Mouse (Mus musculus): ENCODE data around the gene Alms1. TPM values are rescaled to one million over a fixed set of nuclear protein-coding genes. Genes with fewer than 3 reads are reported as not detected.
"Not testable (repeated sequence)": the region's sequence is repeated elsewhere in the genome, so short reads cannot be mapped to it uniquely, and the experiment has no call there.

Gene Alms1
- polyA plus RNA-seq, 1 experiment from 2014 or later = 9.6 TPM

GRCm38 (mm10) chr6:85599310-85599709 is 12.0 kb downstream of the Alms1 start:
- H3K9me3 ChIP-seq (replicated peaks) = no peaks in the 10 kb centered on the region
- H3K27me3 ChIP-seq (ENCODE audit: low read depth, poor library complexity, severe bottlenecking) = no peaks in the 10 kb centered on the region
- no peak overlapping the region for H3K27ac ChIP-seq (replicated peaks)
- no peak for DNase-seq (ENCODE audit: low spot score)
- H3K4me1 ChIP-seq = no peaks in the 10 kb centered on the region
- no peak overlapping the region for H3K4me3 ChIP-seq
- H3K36me3 ChIP-seq = peaks cover 27% of the 10 kb centered on the region
- 72% methylated on average over 1 of the region's 1 CpGs for WGBS

GRCm38 (mm10) chr6:85610511-85610910 is 23.2 kb downstream of the Alms1 start:
- Histone ChIP-seq H3K9me3 (replicated peaks) (no peaks in the 10 kb centered on the region), H3K4me1 (no peaks in the 10 kb centered on the region), H3K4me3 (no peak overlapping the region), H3K36me3 (peaks cover 77% of the 10 kb centered on the region), H3K27ac (replicated peaks) (no peak overlapping the region), H3K27me3 (ENCODE audit: low read depth, poor library complexity, severe bottlenecking) (no peaks in the 10 kb centered on the region)
- WGBS = 97% methylated on average over 1 of the region's 1 CpGs
- no peak for DNase-seq (ENCODE audit: low spot score)

- 91% methylated on average over 4 of the region's 4 CpGs for WGBS
- DNase-seq (ENCODE audit: low spot score) = no peak
- no peak overlapping the region for H3K4me3 ChIP-seq
- no peaks in the 10 kb centered on the region for H3K4me1 ChIP-seq
- H3K27ac ChIP-seq (replicated peaks) = no peak overlapping the region
- H3K27me3 ChIP-seq (ENCODE audit: low read depth, poor library complexity, severe bottlenecking) = no peaks in the 10 kb centered on the region
- no peaks in the 10 kb centered on the region for H3K9me3 ChIP-seq (replicated peaks)
- H3K36me3 ChIP-seq = peaks cover 100% of the 10 kb centered on the region
Observed at GRCm38 (mm10) chr6:85620826-85621225, 33.5 kb downstream of the Alms1 start.

DNA sequence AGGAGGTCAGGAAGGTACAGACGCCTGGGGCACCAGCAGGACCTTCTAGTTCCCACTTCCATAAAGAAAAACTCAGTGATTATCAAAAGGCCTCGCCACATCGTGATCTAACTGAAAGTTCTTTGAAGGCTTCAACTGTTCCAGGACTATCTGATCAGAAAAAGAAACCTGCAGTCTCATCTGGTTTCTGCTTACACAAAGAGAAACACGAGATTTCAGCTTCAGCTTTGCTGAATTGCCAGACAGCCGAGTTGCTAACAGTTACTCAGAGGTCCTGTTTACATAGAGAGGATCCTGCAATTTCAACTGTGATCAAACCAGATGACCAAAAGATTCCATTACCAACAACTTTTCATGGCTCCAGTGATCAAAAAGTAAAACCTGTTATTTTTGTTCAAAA is 34.3 kb downstream of the Alms1 start:
- WGBS = 95% methylated on average over 5 of the region's 5 CpGs
- H3K36me3 ChIP-seq = peaks cover 98% of the 10 kb centered on the region
- no peak for DNase-seq (ENCODE audit: low spot score)

GRCm38 (mm10) chr6:85624511-85624910 is 37.2 kb downstream of the Alms1 start:
- peaks cover 98% of the 10 kb centered on the region for H3K36me3 ChIP-seq
- no peaks in the 10 kb centered on the region for H3K9me3 ChIP-seq (replicated peaks)
- H3K4me1 ChIP-seq = no peaks in the 10 kb centered on the region
- H3K4me3 ChIP-seq = no peak overlapping the region
- H3K27me3 ChIP-seq (ENCODE audit: low read depth, poor library complexity, severe bottlenecking) = no peaks in the 10 kb centered on the region
- no peak for DNase-seq (ENCODE audit: low spot score)
- no peak overlapping the region for H3K27ac ChIP-seq (replicated peaks)
- WGBS = 95% methylated on average over 4 of the region's 4 CpGs

More for the DNA sequence above, 34.3 kb downstream of the Alms1 start:
- no peak overlapping the region for H3K27ac ChIP-seq (replicated peaks)
- no peaks in the 10 kb centered on the region for H3K27me3 ChIP-seq (ENCODE audit: low read depth, poor library complexity, severe bottlenecking)
- H3K9me3 ChIP-seq (replicated peaks) = no peaks in the 10 kb centered on the region
- H3K4me1 ChIP-seq = no peaks in the 10 kb centered on the region
- H3K4me3 ChIP-seq = no peak overlapping the region

- no peak for DNase-seq (ENCODE audit: low spot score)
- Histone ChIP-seq H3K27ac (replicated peaks) (no peak overlapping the region), H3K27me3 (ENCODE audit: low read depth, poor library complexity, severe bottlenecking) (no peaks in the 10 kb centered on the region), H3K4me1 (0 out of 2 replicates have a peak, but pooled peaks cover 2% of the 10 kb centered on the region), H3K9me3 (replicated peaks) (no peaks in the 10 kb centered on the region), H3K36me3 (peaks cover 50% of the 10 kb centered on the region), H3K4me3 (no peak overlapping the region)
- 34% methylated on average over 8 of the region's 8 CpGs for WGBS
Observed at GRCm38 (mm10) chr6:85633165-85633564, 45.8 kb downstream of the Alms1 start.

DNA sequence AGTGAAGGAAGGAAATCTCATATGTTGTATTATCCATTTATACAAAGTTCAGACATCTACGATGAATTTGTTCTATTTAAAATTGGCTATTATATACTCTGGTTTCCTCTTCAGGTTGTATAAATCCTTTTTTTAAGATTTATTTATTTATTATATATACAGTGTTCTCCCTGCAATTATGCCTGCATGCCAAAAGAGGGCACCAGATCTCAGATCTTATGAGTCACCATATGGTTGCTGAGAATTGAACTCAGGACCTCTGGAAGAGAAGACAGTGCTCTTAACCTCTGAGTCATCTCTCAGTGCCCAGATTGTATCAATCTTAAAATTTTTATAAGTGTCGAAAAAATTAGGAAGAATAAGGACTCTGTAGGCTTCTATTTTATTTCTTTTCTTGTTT is 65.9 kb downstream of the Alms1 start:
- Histone ChIP-seq H3K27ac (replicated peaks) (no peak overlapping the region), H3K4me1 (no peaks in the 10 kb centered on the region), H3K27me3 (ENCODE audit: low read depth, poor library complexity, severe bottlenecking) (no peaks in the 10 kb centered on the region), H3K36me3 (peaks cover 72% of the 10 kb centered on the region), H3K4me3 (no peak overlapping the region), H3K9me3 (replicated peaks) (peaks cover 5% of the 10 kb centered on the region; the same call in 1 of the 2 replicates)
- DNase-seq (ENCODE audit: low spot score) = no peak
- WGBS = 92% methylated on average over 2 of the region's 2 CpGs

- WGBS = 86% methylated on average over 2 of the region's 4 CpGs
- H3K27ac ChIP-seq (replicated peaks); H3K27me3 ChIP-seq (ENCODE audit: low read depth, poor library complexity, severe bottlenecking); H3K4me3 ChIP-seq; H3K9me3 ChIP-seq (replicated peaks); H3K4me1 ChIP-seq; DNase-seq (ENCODE audit: low spot score); H3K36me3 ChIP-seq: not testable (repeated sequence)
Observed at GRCm38 (mm10) chr6:85701943-85702342, 114.6 kb downstream of the Alms1 start.

GRCm38 (mm10) chr6:85709206-85709605 is 121.9 kb downstream of the Alms1 start:
- not testable (repeated sequence) for DNase-seq (ENCODE audit: low spot score); H3K9me3 ChIP-seq (replicated peaks); H3K4me3 ChIP-seq; H3K27ac ChIP-seq (replicated peaks); H3K4me1 ChIP-seq; H3K36me3 ChIP-seq; H3K27me3 ChIP-seq (ENCODE audit: low read depth, poor library complexity, severe bottlenecking)
- 83% methylated on average over 5 of the region's 5 CpGs for WGBS

- H3K4me3 ChIP-seq; H3K27me3 ChIP-seq (ENCODE audit: low read depth, poor library complexity, severe bottlenecking); H3K4me1 ChIP-seq; H3K27ac ChIP-seq (replicated peaks); H3K9me3 ChIP-seq (replicated peaks); H3K36me3 ChIP-seq; DNase-seq (ENCODE audit: low spot score): not testable (repeated sequence)
- 80% methylated on average over 1 of the region's 1 CpGs for WGBS
Observed at GRCm38 (mm10) chr6:85709607-85710006, 122.3 kb downstream of the Alms1 start.

DNA sequence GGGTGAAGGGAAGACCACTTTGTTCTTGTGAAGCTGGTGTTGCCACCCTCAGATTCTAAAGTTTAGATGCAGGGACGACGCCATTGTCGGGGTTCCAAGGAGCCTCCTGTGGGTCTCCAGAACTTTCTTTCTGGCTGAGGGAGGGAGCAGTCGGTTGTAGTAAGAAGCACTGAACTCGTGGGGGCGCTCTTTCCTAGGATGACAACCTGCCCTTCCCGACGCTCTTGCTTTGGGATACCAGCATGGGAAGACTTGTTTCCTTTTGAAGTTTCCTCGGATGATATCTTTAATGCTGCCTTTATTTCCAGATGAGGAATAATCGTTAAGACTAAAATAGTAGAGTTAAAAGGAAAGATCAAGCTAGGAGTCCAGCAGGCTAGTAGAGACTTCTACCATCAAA is 125.8 kb downstream of the Alms1 start, which contains the start of gene Nat8f7:
Nat8f7 (minus strand) TSS at position 101 of the 400 bp plus-strand sequence.
- not testable (repeated sequence) for H3K9me3 ChIP-seq (replicated peaks); H3K27me3 ChIP-seq (ENCODE audit: low read depth, poor library complexity, severe bottlenecking); H3K4me3 ChIP-seq; H3K36me3 ChIP-seq; H3K27ac ChIP-seq (replicated peaks); H3K4me1 ChIP-seq; DNase-seq (ENCODE audit: low spot score)
- 81% methylated on average over 10 of the region's 10 CpGs for WGBS

Small RNAs within 50 kb of the gene (microRNA-seq; reads per million reads assigned to microRNA genes)
- not detected for gene Gm27317

Other genes starting within 250 kb of the Alms1 start
- gene Rab11fip5, start 212.9 kb upstream of the Alms1 start, polyA plus RNA-seq (2016; fragmentation: Nextera tagmentation; extraction: Ambion mirVana) = 4.2 and 6.4 TPM in 2 replicates
- not detected in 2 replicates for gene Noto, start 163.6 kb upstream of the Alms1 start, polyA plus RNA-seq (2016; fragmentation: Nextera tagmentation; extraction: Ambion mirVana)
- gene Smyd5, start 155.5 kb upstream of the Alms1 start, polyA plus RNA-seq (2016; fragmentation: Nextera tagmentation; extraction: Ambion mirVana) = 75.6 and 83.9 TPM in 2 replicates
- gene Cct7, start 136.0 kb upstream of the Alms1 start, polyA plus RNA-seq (2016; fragmentation: Nextera tagmentation; extraction: Ambion mirVana) = 700 and 751 TPM in 2 replicates
- gene Pradc1, start 135.6 kb upstream of the Alms1 start, polyA plus RNA-seq (2016; fragmentation: Nextera tagmentation; extraction: Ambion mirVana) = 42.8 and 44.9 TPM in 2 replicates
- 0.68 and 0.79 TPM in 2 replicates for gene Fbxo41, start 84.5 kb upstream of the Alms1 start, polyA plus RNA-seq (2016; fragmentation: Nextera tagmentation; extraction: Ambion mirVana)
- gene Egr4, start 73.9 kb upstream of the Alms1 start, polyA plus RNA-seq (2016; fragmentation: Nextera tagmentation; extraction: Ambion mirVana) = 0.06 TPM in 1 of 2 replicates, not detected in the other
- not detected in 2 replicates for gene Nat8f7, start 125.7 kb downstream of the Alms1 start, polyA plus RNA-seq (2016; fragmentation: Nextera tagmentation; extraction: Ambion mirVana)
- gene Nat8f3, start 178.2 kb downstream of the Alms1 start, polyA plus RNA-seq (2016; fragmentation: Nextera tagmentation; extraction: Ambion mirVana) = 0.20 and 0.25 TPM in 2 replicates
- gene Nat8f6, start 233.4 kb downstream of the Alms1 start, polyA plus RNA-seq (2016; fragmentation: Nextera tagmentation; extraction: Ambion mirVana) = not detected in 2 replicates
- 0.14 TPM in 1 of 2 replicates, not detected in the other for gene Nat8f5, start 233.4 kb downstream of the Alms1 start, polyA plus RNA-seq (2016; fragmentation: Nextera tagmentation; extraction: Ambion mirVana)
- gene Nat8, start 244.6 kb downstream of the Alms1 start, polyA plus RNA-seq (2016; fragmentation: Nextera tagmentation; extraction: Ambion mirVana) = not detected in 2 replicates